Mouse (Mus musculus) activated CD4-positive, CD25-positive, alpha-beta regulatory T cell, adult 9 weeks (primary cell): ENCODE results near the gene Ripk1. TPM values are rescaled to one million over a fixed set of nuclear protein-coding genes. Genes with fewer than 3 reads are reported as not detected.

Source experiments
- polyA plus RNA-seq: library from polyadenylated mRNA; unstranded; fragments of 100-300 nt; shearing (Covaris generic); gene quantifications from one replicate; pipeline ENCODE4 v1.2.1, GENCODE M21; 2017

Ripk1 gene
- polyA plus RNA-seq = 21.1 TPM

GRCm38 (mm10) chr13:34002058-34003006, at the start of gene Ripk1, which contains the start of gene Serpinb6a:
Ripk1 (plus strand) TSS chr13:34002363.
Serpinb6a (minus strand) TSS chr13:34002794.

GRCm38 (mm10) chr13:33964206-33965046, 37.7 kb upstream of the Ripk1 start, which contains the start of gene Nqo2:
Nqo2 (plus strand) TSS chr13:33964687.

GRCm38 (mm10) chr13:34037172-34038055, 35.3 kb downstream of the Ripk1 start, which contains the start of gene Bphl:
Bphl (plus strand) TSS chr13:34037597.

GRCm38 (mm10) chr13:34077492-34078271, 75.5 kb downstream of the Ripk1 start, which contains the start of gene Tubb2a:
Tubb2a (minus strand) TSS chr13:34078007.

Other genes with a start within 250 kb of the Ripk1 start
- not detected for gene Serpinb6e, start 159.0 kb upstream of the Ripk1 start, polyA plus RNA-seq
- not detected for gene Serpinb6c, start 96.7 kb upstream of the Ripk1 start, polyA plus RNA-seq
- gene Nqo2, start 37.7 kb upstream of the Ripk1 start, polyA plus RNA-seq = 14.1 TPM
- 36.3 TPM for gene Serpinb6a, start 431 bp downstream of the Ripk1 start, polyA plus RNA-seq
- 34.3 TPM for gene Bphl, start 35.2 kb downstream of the Ripk1 start, polyA plus RNA-seq
- gene Tubb2a, start 75.6 kb downstream of the Ripk1 start, polyA plus RNA-seq = 35.2 TPM
- gene Tubb2b, start 128.1 kb downstream of the Ripk1 start, polyA plus RNA-seq = 2.0 TPM
- 67.1 TPM for gene Psmg4, start 160.6 kb downstream of the Ripk1 start, polyA plus RNA-seq